Mouse (Mus musculus) urinary bladder, postnatal 4 days (tissue): Measurements from ENCODE around the gene Rgl1.
A peak's percentile ranks its signal among the peaks of the same experiment; 100 is the strongest.

ENCODE experiments used
- DNase-seq, 2 experiments: peaks; one replicate each; pipeline ENCODE4 v3.0.0; 2021 to 2022; ENCODE audit warnings: low spot score in 2 of 2

Gene Rgl1

DNA sequence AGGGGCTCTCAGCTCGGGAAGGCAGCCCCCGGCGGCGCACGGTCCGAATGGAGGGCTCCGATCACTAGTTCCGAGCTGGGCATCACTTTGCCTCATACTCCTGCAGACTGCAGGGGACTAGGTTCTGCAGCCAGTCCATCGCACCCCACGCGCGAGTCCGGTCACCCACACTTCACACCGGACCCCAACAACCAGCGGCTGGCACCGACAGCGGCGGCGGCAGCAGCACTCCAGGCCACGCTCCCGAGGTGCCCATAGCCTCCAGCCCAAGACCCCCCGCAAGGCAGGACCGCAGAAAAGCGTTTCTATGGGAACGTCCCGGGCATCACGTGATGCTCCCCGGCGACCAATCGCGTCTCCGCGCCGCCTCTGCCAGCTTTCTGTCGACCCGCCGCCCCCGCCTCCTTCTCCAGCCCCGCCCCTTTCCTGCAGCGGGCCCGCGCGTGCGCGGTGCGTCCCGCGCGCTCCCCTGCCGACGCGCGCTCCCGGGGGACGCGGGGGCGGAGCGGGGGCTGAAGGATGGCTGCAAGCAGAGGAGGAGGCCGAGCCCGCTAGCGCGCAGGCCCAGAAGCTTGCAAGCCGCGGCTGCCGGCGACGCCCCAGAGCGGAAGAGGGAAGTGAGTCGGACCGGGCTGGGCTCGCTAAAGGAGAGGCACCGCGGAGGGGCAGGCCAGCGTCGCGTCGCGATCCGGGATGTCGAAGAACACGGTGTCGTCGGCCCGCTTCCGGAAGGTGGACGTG, at the start of gene Rgl1, which contains the start of gene Arpc5:
Rgl1 (minus strand) TSS at position 320 of the 741 bp plus-strand sequence.
Arpc5 (plus strand) TSS at position 511 of the 741 bp plus-strand sequence.
- peak; percentile 96 to 97 for DNase-seq

GRCm38 (mm10) chr1:152815265-152815701, 49.1 kb upstream of the Rgl1 start:
- DNase-seq, result no peak

GRCm38 (mm10) chr1:152810533-152811439, 44.6 kb upstream of the Rgl1 start:
- no peak for DNase-seq

DNA sequence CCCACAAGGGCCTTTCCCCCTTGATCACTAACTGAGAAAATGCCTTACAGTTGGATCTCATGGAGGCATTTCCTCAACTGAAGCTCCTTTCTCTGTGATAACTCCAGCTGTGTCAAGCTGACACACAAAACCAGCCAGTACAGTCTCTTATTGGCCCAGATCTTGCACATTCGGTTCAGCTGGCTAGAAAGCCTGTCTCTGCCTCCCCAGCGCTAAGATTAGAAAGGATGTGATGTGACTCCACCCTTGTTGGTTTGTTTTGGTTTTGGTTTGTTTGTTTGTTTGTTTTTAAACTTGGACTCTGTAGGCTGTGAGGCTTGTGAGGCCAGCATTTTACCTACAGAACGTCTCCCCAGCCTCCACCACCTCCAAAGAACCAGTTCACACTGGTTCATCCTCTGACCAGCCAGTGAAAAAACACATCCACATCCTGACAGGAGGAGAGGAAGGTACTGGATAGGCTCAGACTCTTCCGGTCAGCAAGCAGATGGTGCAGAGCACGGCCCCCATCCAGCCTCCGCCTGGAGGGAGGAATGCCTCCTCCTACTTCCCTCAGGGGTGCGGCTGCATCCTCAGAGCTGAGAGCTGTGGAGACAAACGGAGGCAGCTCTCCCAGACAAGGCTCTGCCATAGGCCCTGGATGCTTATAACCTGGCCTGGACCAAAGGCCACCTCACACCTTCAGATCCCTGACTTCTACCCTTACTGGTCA, 43.5 kb upstream of the Rgl1 start:
- no peak for DNase-seq

DNA sequence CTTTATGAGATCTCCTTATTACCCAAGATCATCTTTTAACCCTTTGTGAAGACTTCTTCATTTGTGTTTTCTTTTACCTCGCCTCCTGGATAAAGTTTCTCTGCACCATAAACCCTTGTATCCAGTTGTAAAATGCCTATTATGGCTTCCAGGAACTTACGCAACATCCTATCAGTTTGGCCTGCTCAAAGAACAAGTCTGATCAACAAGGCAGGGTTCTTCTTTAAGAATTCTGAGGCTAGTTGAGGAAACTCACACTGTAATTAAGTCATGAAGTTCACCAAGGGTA, 42.2 kb upstream of the Rgl1 start:
- no peak for DNase-seq

DNA sequence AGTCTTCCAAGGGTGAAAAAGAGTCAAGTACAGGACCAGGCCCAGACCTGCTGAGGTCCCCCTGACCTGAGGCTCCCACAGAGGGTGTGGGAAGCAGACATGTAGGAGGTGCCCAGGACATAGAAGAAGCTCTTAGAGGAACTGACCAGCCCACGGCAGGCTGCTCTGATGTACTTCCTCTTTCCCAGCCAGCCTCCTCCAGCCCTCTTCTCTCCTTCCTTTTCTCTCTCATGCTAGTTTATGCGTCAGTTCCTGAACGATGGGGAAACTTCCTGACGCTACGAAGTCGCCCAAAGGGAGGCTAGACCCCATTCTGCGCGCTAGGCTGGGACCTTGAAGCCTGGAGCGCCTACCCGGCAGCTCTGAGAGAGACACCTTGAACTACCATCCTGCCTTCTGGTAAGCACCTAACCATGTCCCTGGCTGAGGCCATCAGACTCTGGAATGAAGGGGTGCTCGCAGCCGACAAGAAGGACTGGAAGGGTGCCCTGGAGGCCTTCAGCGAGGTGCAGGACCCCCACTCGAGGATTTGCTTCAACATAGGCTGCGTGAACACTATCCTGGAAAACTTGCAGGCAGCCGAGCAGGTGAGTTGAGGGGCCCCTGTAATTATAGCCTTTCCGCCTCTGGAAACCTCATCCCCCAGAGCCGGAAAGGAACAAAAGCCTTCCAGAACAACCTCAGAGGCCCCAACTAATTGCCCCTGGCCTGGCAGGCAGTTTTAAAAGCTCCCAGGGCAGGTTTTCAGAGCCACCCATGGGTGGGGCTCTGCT, 41.7 kb upstream of the Rgl1 start:
- DNase-seq, result no peak

GRCm38 (mm10) chr1:152804907-152805306, 38.8 kb upstream of the Rgl1 start:
- no peak for DNase-seq

GRCm38 (mm10) chr1:152800633-152801176, 34.6 kb upstream of the Rgl1 start:
- no peak for DNase-seq

DNA sequence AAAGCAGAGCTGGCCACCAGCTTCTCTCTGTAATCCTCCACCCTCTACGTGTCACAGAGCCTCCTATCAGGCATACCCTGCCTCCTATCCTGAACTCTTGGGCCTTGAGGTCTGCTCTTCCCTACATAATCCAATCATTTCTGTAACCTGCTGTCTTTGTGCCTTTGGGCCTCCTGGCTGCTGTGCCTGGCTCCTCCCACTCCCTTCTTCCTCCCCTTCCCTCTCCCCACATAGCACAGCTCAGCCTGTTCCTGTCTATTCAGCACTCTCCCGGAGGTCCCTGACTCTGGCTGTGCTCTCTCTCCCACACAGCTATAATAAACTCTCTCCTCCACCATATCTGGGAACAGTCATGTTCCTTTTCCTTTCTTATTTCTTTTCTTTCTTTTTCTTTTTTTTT, 33.7 kb upstream of the Rgl1 start, which contains the start of gene Ncf2:
Ncf2 (plus strand) TSS at position 298 of the 400 bp plus-strand sequence.
- peak in 1 of 2 experiments; percentile 26 for DNase-seq

GRCm38 (mm10) chr1:152798125-152798524, 32.0 kb upstream of the Rgl1 start:
- DNase-seq, result no peak

- DNase-seq, result no peak
Observed at GRCm38 (mm10) chr1:152796683-152797263, 30.6 kb upstream of the Rgl1 start.

GRCm38 (mm10) chr1:152795688-152796255, 29.6 kb upstream of the Rgl1 start:
- no peak for DNase-seq

- DNase-seq, result no peak
Observed at GRCm38 (mm10) chr1:152793495-152794130, 27.5 kb upstream of the Rgl1 start.

DNA sequence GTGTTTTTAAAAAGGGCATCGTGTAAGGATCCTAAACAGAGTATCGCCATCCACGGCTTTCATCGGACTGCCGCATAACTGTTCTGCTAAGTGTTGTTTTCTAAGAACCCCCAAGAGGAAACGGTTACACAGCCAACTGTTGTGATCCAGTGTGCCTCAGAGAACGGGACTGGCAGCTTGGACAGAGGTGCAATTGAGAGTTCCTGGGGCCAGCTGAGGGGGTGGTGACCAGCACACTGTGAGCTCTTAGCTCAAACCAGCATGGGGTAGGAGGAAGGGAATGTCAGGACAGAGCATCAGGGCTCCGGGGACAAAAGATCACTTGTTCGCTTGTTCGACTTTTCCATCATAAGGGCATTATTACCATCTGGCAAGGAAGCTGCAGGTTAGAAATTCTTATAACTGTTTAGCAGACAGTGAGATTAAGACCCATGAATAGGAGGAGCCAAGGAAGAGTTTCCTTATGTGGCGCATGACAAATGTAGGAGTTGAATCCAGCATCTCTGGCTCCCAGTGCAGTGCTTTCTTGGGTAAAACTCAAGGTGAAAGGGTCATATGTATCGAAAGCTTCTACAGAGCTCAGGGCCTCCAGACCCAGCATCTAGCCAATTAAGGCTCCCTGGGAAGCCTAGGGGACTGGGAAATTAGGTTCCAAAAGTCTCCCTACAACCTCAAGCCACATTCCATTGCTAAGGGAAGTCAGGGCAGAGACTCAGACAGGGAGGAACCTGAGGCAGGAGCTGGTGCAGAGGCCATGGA, 26.8 kb upstream of the Rgl1 start:
- no peak for DNase-seq

DNA sequence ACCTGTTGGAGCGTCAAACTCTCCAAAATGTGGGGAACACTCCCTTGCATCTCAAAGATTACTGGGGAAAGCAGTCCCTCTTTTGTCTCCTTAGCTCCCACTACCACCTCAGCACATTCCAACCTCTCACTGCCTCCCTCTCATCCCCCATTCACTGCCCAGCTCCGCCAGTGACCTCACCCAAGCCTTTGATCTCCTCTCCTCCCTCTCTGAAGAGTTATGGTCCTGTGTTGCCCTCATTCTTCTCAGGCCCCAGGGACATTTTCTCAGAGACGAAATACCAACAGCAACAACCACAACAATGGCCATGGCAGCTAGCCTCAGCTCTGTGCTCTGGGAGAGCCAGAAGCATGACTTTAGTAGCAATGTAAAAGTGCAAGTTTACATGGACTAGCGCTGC, 25.1 kb upstream of the Rgl1 start:
- DNase-seq, result no peak

- no peak for DNase-seq
Observed at GRCm38 (mm10) chr1:152790821-152791220, 24.7 kb upstream of the Rgl1 start.

- DNase-seq, result no peak
Observed at GRCm38 (mm10) chr1:152790254-152790653, 24.1 kb upstream of the Rgl1 start.

- no peak for DNase-seq
Observed at GRCm38 (mm10) chr1:152788121-152788660, 22.0 kb upstream of the Rgl1 start.

DNA sequence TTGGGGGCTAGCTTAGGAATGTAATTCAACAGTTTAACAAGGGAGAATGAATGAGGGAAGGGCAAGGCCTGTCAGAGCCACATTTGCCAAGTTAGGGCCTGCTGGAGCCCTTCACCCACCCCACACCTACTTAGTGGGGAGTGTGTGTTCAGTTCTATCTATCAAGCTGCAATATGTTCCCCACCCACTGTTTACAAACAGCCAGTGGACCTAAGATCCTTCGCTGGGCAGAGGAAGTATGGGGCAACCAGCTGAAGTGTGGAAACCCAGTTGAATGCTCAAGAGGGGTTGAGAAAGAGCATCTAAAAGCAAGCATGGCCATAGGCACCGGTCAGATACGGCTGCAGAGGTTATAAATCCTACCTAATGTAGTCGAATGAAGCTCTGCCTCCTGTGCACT, 20.8 kb upstream of the Rgl1 start:
- no peak for DNase-seq
